Mouse (Mus musculus): ENCODE measurements around the gene Nipa1. TPM values are rescaled to one million over a fixed set of nuclear protein-coding genes. Genes with fewer than 3 reads are reported as not detected.

The Nipa1 gene
- polyA plus RNA-seq, 1 experiment from 2014 or later = 20.0 TPM

- Histone ChIP-seq H3K27ac (no peak overlapping the region), H3K36me3 (peaks cover 9% of the 10 kb centered on the region; the same call in 1 of the 2 replicates), H3K9me3 (no peaks in the 10 kb centered on the region), H3K27me3 (no peaks in the 10 kb centered on the region), H3K4me3 (replicated peaks) (no peak overlapping the region), H3K4me2 (replicated peaks) (no peak overlapping the region), H3K4me1 (replicated peaks) (peaks cover 4% of the 10 kb centered on the region; the same call in 1 of the 2 replicates), H3K9ac (replicated peaks) (no peak overlapping the region)
- 93% methylated on average over 7 of the region's 7 CpGs for WGBS
- no peak for ATAC-seq
Measured at GRCm38 (mm10) chr7:55991858-55992257, 27.9 kb downstream of the Nipa1 start.

- 96% methylated on average over 3 of the region's 3 CpGs for WGBS
- H3K4me2 ChIP-seq (replicated peaks) = no peak overlapping the region
Measured at GRCm38 (mm10) chr7:55991129-55991528, 28.6 kb downstream of the Nipa1 start.

DNA sequence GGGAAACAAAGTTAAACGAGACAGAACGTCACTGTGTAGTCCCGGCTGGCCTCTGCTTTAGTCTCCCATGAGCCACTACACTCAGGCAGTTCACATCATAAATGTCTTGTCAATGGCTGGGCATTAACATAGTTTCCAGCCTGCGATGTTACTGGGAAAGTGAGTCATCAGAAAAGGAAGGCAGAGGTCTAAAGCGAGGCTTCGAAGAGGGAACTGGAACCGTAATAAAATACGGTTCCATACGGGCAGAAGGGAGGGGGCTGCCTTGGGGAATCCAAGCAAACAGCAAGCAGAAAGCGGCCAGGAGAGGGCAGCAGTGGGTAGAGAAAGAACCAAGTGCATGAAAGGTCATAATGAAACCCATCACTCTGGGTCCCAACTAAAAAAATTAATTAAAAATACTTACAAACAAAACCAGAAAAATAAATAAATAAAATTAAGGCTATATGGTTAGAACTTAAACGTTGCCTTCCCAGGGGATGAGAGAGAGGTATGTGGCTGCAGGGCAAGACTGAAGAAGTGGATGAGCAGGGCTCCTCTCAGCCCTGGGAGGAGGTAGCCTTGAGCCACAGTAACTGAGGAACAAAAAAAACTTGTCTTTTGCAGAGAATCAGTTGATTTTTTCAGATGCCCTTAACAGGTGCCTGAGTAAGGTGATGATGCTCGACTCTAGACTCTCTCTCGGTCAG lies 33.1 kb downstream of the Nipa1 start:
- no peaks in the 10 kb centered on the region for H3K27me3 ChIP-seq
- H3K36me3 ChIP-seq = peaks cover 23% of the 10 kb centered on the region
- peak; percentile 66 for ATAC-seq
- WGBS = 40% methylated on average over 13 of the region's 13 CpGs
- peak overlapping the region; percentile 34; the same call in 1 of the 2 replicates for H3K4me2 ChIP-seq (replicated peaks)
- no peak overlapping the region for H3K4me3 ChIP-seq (replicated peaks)
- H3K9ac ChIP-seq (replicated peaks) = no peak overlapping the region
- no peaks in the 10 kb centered on the region for H3K4me1 ChIP-seq (replicated peaks)
- no peaks in the 10 kb centered on the region for H3K9me3 ChIP-seq
- no peak overlapping the region for H3K27ac ChIP-seq

More at GRCm38 (mm10) chr7:55991129-55991528, 28.6 kb downstream of the Nipa1 start:
- H3K9me3 ChIP-seq = no peaks in the 10 kb centered on the region
- no peak overlapping the region for H3K9ac ChIP-seq (replicated peaks)
- peaks cover 4% of the 10 kb centered on the region; the same call in 1 of the 2 replicates for H3K4me1 ChIP-seq (replicated peaks)
- H3K4me3 ChIP-seq (replicated peaks) = no peak overlapping the region
- no peak for ATAC-seq
- H3K36me3 ChIP-seq = peaks cover 9% of the 10 kb centered on the region; the same call in 1 of the 2 replicates
- H3K27ac ChIP-seq = no peak overlapping the region
- H3K27me3 ChIP-seq = no peaks in the 10 kb centered on the region

DNA sequence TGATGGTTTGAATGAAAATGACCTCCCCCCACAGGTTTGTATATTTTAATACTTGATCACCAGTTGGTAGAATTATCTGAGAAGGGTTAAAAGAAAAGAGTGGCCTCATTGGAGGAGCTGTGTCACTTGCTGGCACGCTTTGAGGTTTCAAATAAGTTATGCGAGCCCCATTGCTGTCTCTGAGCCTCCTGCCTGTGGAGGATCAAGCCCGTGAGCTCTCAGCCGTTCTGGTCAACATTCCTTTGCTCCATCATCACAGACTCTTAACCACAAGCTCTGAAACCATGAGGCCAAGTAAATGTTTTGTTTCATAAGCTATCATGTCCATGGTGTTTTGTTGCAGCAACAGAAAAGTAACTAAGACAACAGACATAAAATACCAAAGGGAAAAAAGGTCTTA lies 35.0 kb downstream of the Nipa1 start:
- Histone ChIP-seq H3K4me3 (replicated peaks) (no peak overlapping the region), H3K4me2 (replicated peaks) (no peak overlapping the region), H3K4me1 (replicated peaks) (no peaks in the 10 kb centered on the region), H3K27me3 (no peaks in the 10 kb centered on the region), H3K36me3 (peaks cover 31% of the 10 kb centered on the region), H3K9me3 (no peaks in the 10 kb centered on the region), H3K9ac (replicated peaks) (no peak overlapping the region), H3K27ac (no peak overlapping the region)
- ATAC-seq = no peak
- 74% methylated on average over 4 of the region's 4 CpGs for WGBS

- Histone ChIP-seq H3K4me3 (replicated peaks) (no peak overlapping the region), H3K9ac (replicated peaks) (no peak overlapping the region), H3K4me1 (replicated peaks) (no peaks in the 10 kb centered on the region), H3K27me3 (no peaks in the 10 kb centered on the region), H3K9me3 (no peaks in the 10 kb centered on the region), H3K4me2 (replicated peaks) (no peak overlapping the region), H3K36me3 (peaks cover 43% of the 10 kb centered on the region), H3K27ac (no peak overlapping the region)
- WGBS = 93% methylated on average over 5 of the region's 5 CpGs
- no peak for ATAC-seq
Measured at GRCm38 (mm10) chr7:55983107-55983506, 36.6 kb downstream of the Nipa1 start.

GRCm38 (mm10) chr7:55982010-55982700 lies 37.6 kb downstream of the Nipa1 start:
- WGBS = 90% methylated on average over 10 of the region's 10 CpGs
- peaks cover 37% of the 10 kb centered on the region for H3K36me3 ChIP-seq
- ATAC-seq = no peak

GRCm38 (mm10) chr7:55981511-55981910 lies 38.2 kb downstream of the Nipa1 start:
- 94% methylated on average over 2 of the region's 2 CpGs for WGBS
- no peak overlapping the region for H3K27ac ChIP-seq
- no peak overlapping the region for H3K4me2 ChIP-seq (replicated peaks)
- H3K36me3 ChIP-seq = peaks cover 39% of the 10 kb centered on the region
- no peak overlapping the region for H3K9ac ChIP-seq (replicated peaks)
- no peak overlapping the region for H3K4me3 ChIP-seq (replicated peaks)
- no peaks in the 10 kb centered on the region for H3K4me1 ChIP-seq (replicated peaks)
- H3K27me3 ChIP-seq = no peaks in the 10 kb centered on the region
- no peaks in the 10 kb centered on the region for H3K9me3 ChIP-seq
- ATAC-seq = no peak

More at GRCm38 (mm10) chr7:55982010-55982700, 37.6 kb downstream of the Nipa1 start:
- Histone ChIP-seq H3K9me3 (no peaks in the 10 kb centered on the region), H3K9ac (replicated peaks) (no peak overlapping the region), H3K27me3 (no peaks in the 10 kb centered on the region), H3K4me2 (replicated peaks) (no peak overlapping the region), H3K4me3 (replicated peaks) (no peak overlapping the region), H3K4me1 (replicated peaks) (no peaks in the 10 kb centered on the region), H3K27ac (no peak overlapping the region)

DNA sequence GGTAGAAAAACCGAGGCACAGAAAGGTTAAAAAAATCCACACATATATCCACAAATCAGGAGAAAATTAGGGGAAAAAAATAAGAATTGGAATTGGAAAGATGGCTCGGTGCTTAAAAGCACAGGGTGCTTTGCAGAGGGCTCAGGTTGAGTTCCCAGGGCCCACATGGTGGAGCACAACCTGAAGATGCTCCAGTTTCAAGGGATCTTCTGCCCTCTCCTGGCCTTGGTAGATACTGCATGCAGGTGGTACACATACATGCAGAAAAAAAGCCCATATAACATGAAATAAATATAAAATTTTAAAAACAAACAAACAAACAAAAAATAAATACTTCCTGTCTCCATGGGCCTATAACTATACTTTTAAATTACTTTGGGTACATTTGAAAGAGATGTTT lies 45.3 kb downstream of the Nipa1 start:
- no peaks in the 10 kb centered on the region for H3K4me1 ChIP-seq (replicated peaks)
- no peak overlapping the region for H3K27ac ChIP-seq
- H3K4me3 ChIP-seq (replicated peaks) = no peak overlapping the region
- 93% methylated on average over 2 of the region's 2 CpGs for WGBS
- no peak overlapping the region for H3K4me2 ChIP-seq (replicated peaks)
- H3K27me3 ChIP-seq = no peaks in the 10 kb centered on the region
- ATAC-seq = no peak
- H3K9ac ChIP-seq (replicated peaks) = no peak overlapping the region
- H3K36me3 ChIP-seq = peaks cover 26% of the 10 kb centered on the region
- H3K9me3 ChIP-seq = no peaks in the 10 kb centered on the region

GRCm38 (mm10) chr7:55969415-55969814 lies 50.3 kb downstream of the Nipa1 start:
- WGBS = 78% methylated on average over 1 of the region's 1 CpGs
- H3K4me3 ChIP-seq (replicated peaks) = no peak overlapping the region
- no peak for ATAC-seq
- no peak overlapping the region for H3K9ac ChIP-seq (replicated peaks)
- H3K9me3 ChIP-seq = no peaks in the 10 kb centered on the region
- peaks cover 5% of the 10 kb centered on the region; the same call in 1 of the 2 replicates for H3K36me3 ChIP-seq
- H3K4me1 ChIP-seq (replicated peaks) = 0 out of 2 replicates have a peak, but pooled peaks cover 2% of the 10 kb centered on the region
- H3K27me3 ChIP-seq = no peaks in the 10 kb centered on the region
- no peak overlapping the region for H3K4me2 ChIP-seq (replicated peaks)
- no peak overlapping the region for H3K27ac ChIP-seq

DNA sequence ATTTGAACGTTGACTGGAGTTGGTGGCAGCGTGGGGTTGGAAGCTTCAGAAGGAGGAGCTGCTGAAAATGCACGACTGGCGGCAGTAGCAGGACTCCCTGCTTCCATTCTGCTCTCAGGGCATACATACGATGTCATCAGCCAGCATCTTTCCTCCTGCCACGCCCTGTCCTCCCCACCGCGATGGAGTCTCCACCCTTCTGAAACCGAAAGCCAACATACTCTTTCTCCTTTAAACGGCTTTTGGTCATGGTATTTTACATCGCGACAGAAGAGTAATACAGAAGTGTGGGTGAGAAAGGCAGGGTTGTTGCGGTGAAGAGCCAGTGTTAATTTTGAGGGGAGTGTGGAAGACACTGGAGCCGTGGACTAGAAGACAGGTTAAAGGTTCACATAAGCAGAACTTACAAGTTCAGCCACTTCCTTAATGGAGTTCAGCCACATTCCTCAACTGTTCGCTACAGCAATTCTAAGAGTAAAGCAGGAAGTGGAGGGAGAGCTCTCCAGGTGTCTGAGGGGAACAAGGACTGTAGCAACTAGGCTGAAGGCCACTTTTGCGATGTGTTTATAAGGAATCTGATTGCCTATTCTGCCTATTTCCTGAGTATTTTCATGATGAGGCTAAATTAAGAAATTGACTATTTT lies 51.4 kb downstream of the Nipa1 start:
- no peak for ATAC-seq
- H3K9me3 ChIP-seq = no peaks in the 10 kb centered on the region
- peaks cover 6% of the 10 kb centered on the region for H3K4me1 ChIP-seq (replicated peaks)
- H3K27me3 ChIP-seq = no peaks in the 10 kb centered on the region
- H3K36me3 ChIP-seq = no peaks in the 10 kb centered on the region
- 0 out of 2 replicates have a peak overlapping the region, but pooled peaks have one; percentile 11 for H3K4me3 ChIP-seq (replicated peaks)
- H3K27ac ChIP-seq = no peak overlapping the region
- no peak overlapping the region for H3K9ac ChIP-seq (replicated peaks)
- peak overlapping the region; percentile 34 for H3K4me2 ChIP-seq (replicated peaks)
- 48% methylated on average over 16 of the region's 16 CpGs for WGBS

DNA sequence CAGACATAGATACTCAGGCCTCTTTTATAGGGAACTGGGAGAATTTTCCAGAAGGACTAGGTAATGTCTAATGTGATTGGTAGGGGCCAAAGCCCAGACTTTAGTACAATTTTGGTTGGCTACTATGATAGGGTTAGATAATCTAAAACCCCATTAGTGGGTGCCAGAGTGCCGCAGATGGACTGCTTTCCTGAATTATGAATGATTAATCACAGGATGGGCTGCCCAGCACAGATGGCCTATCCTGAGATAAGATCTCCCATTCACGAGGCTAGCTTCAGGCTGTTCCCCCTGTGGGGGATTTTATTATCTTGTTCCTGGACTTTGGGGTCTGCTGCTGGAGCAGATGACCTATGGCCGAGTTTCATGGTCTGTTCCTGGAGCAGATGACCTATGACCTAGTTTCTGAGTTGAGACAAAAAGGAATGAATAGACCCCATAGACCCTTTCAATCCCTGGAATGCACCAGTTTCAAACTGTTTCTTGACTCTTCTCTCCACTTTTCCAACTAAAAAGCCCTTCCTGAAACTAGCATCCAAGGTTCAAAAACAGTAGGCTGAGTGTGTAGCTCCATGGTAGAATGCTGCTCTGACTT lies 52.8 kb downstream of the Nipa1 start:
- H3K36me3 ChIP-seq = no peaks in the 10 kb centered on the region
- H3K4me1 ChIP-seq (replicated peaks) = peaks cover 13% of the 10 kb centered on the region
- no peak overlapping the region for H3K4me2 ChIP-seq (replicated peaks)
- no peaks in the 10 kb centered on the region for H3K27me3 ChIP-seq
- no peak for ATAC-seq
- H3K9me3 ChIP-seq = no peaks in the 10 kb centered on the region
- 36% methylated on average over 3 of the region's 3 CpGs for WGBS
- no peak overlapping the region for H3K9ac ChIP-seq (replicated peaks)
- no peak overlapping the region for H3K4me3 ChIP-seq (replicated peaks)
- no peak overlapping the region for H3K27ac ChIP-seq
